Mouse (Mus musculus): ENCODE measurements around the gene St6gal1. TPM values are rescaled to one million over a fixed set of nuclear protein-coding genes. Genes with fewer than 3 reads are reported as not detected.
A peak's percentile ranks its signal among the peaks of the same experiment; 100 is the strongest.

The St6gal1 gene
- polyA plus RNA-seq, 1 experiment from 2014 or later, result 34.9 TPM

DNA sequence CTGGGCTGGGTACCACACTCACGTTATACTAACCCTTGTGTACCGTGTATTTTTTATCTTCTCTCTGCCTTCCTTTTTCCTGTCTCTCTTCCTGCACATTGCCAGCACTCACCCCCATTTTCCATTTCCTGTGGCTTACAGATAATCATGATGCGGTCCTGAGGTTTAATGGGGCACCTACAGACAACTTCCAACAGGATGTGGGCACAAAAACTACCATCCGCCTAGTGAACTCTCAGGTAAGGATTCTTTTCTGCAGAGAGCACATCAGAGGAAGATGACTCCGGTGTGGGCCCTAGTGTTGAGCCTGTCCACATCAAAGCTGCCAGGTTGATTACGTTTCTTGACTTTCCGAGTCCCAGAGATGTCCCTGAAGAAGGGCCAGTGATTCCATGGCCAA lies 103.7 kb downstream of the St6gal1 start:
- Histone ChIP-seq H3K9ac (replicated peaks; ENCODE audit: low read length) (no peak overlapping the region), H3K4me1 (ENCODE audit: control insufficient read depth, insufficient read depth, low read length) (no peaks in the 10 kb centered on the region), H3K27ac (replicated peaks; ENCODE audit: low read depth, low read length) (no peak overlapping the region), H3K4me3 (ENCODE audit: low read depth, low read length) (no peak overlapping the region), H3K9me3 (replicated peaks; ENCODE audit: control insufficient read depth, low read length) (no peaks in the 10 kb centered on the region), H3K4me2 (ENCODE audit: low read depth, low read length) (no peak overlapping the region), H3K36me3 (replicated peaks; ENCODE audit: control insufficient read depth, insufficient read depth, low read depth, low read length) (no peaks in the 10 kb centered on the region), H3K27me3 (ENCODE audit: control insufficient read depth, insufficient read depth, low read length) (no peaks in the 10 kb centered on the region)
- ATAC-seq (replicated peaks; ENCODE audit: insufficient number of reproducible peaks, low FRiP score, low TSS enrichment, low read depth), result no peak
- no peak for DNase-seq (ENCODE audit: low spot score)
- 90% methylated on average over 7 of the region's 7 CpGs for WGBS

DNA sequence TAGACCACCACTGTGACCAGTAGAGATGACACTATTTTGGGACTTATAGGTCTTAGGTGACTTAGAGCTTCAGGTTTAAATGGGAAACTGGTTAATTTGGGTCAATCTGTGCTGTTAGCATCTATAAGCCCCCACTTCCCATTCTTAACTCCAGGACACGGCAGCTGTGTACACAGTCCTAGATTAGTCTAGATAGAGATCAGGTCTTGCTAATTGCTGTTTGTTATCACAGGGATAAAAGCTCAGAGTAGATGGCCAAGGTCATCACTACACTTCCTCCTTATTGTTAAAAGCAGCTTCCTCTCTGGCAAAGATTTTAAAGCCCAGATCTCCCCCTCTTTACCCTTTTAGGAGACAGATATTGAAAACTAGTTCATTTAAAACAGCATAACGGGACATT lies 107.6 kb downstream of the St6gal1 start:
- DNase-seq (ENCODE audit: low spot score) (peak; percentile 30), ATAC-seq (replicated peaks; ENCODE audit: insufficient number of reproducible peaks, low FRiP score, low TSS enrichment, low read depth) (no peak)
- H3K36me3 ChIP-seq (replicated peaks; ENCODE audit: control insufficient read depth, insufficient read depth, low read depth, low read length), result no peaks in the 10 kb centered on the region

DNA sequence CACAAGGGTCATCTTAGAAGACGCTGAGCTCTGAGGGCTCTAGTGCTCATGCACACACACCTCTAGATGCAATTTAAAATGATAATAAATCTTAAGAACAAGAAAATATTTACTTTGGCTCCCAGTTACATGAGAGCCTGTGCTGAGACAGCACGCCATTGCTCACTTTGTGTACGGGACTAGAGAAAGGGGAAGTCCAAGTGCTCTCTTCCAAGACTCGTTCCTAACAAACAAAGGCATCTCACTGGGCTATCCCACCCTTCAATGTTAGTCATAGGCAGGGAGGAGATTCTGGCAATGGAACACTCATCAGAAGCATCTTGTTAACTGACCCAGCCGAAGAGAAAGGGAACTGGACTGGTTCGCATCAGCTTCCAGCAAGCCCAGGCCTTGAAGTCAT lies 108.1 kb downstream of the St6gal1 start:
- no peaks in the 10 kb centered on the region for H3K36me3 ChIP-seq (replicated peaks; ENCODE audit: control insufficient read depth, insufficient read depth, low read depth, low read length)
- no peak overlapping the region for H3K9ac ChIP-seq (replicated peaks; ENCODE audit: low read length)
- no peaks in the 10 kb centered on the region for H3K9me3 ChIP-seq (replicated peaks; ENCODE audit: control insufficient read depth, low read length)
- no peak overlapping the region for H3K27ac ChIP-seq (replicated peaks; ENCODE audit: low read depth, low read length)
- 79% methylated on average over 6 of the region's 6 CpGs for WGBS
- ATAC-seq (replicated peaks; ENCODE audit: insufficient number of reproducible peaks, low FRiP score, low TSS enrichment, low read depth) (no peak), DNase-seq (ENCODE audit: low spot score) (no peak)
- H3K4me1 ChIP-seq (ENCODE audit: control insufficient read depth, insufficient read depth, low read length), result no peaks in the 10 kb centered on the region
- no peak overlapping the region for H3K4me2 ChIP-seq (ENCODE audit: low read depth, low read length)
- H3K4me3 ChIP-seq (ENCODE audit: low read depth, low read length), result no peak overlapping the region
- no peaks in the 10 kb centered on the region for H3K27me3 ChIP-seq (ENCODE audit: control insufficient read depth, insufficient read depth, low read length)

More for the DNA sequence above, 107.6 kb downstream of the St6gal1 start:
- Histone ChIP-seq H3K27me3 (ENCODE audit: control insufficient read depth, insufficient read depth, low read length) (no peaks in the 10 kb centered on the region), H3K9ac (replicated peaks; ENCODE audit: low read length) (no peak overlapping the region), H3K27ac (replicated peaks; ENCODE audit: low read depth, low read length) (no peak overlapping the region), H3K9me3 (replicated peaks; ENCODE audit: control insufficient read depth, low read length) (no peaks in the 10 kb centered on the region), H3K4me2 (ENCODE audit: low read depth, low read length) (no peak overlapping the region), H3K4me1 (ENCODE audit: control insufficient read depth, insufficient read depth, low read length) (no peaks in the 10 kb centered on the region), H3K4me3 (ENCODE audit: low read depth, low read length) (no peak overlapping the region)
- WGBS, result 53% methylated on average over 2 of the region's 2 CpGs

DNA sequence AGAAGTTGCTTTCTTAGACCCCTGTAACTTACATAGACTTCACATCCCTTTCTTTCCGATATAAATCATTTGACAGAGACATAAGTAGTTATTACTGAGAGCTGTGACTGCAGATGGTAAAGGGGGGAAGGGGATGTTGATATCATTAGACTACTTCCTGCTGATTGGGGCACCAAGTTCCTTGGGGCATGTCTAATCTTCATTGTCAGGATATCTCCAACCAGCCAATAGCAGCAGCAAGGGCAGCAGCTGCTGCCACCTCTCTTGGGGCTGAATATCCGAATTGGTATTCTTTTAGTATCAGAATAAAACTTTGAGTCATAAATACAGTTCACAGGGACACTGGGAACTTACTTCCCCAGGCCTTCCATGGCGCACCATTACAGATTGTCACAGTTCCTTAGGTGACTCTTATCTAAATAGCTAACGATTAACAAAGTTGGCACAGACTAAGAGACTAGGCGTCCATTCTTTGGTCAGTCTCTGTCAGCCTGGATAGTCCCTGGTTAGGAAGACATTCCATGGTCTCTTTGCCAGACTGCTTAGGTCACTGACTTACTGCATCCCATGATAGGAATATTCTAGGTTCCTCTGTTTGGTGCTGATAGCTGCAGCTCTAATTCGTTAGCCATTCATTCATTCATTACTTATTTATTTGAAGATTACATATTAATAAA lies 109.5 kb downstream of the St6gal1 start:
- Histone ChIP-seq H3K4me2 (ENCODE audit: low read depth, low read length) (no peak overlapping the region), H3K27me3 (ENCODE audit: control insufficient read depth, insufficient read depth, low read length) (no peaks in the 10 kb centered on the region), H3K4me1 (ENCODE audit: control insufficient read depth, insufficient read depth, low read length) (no peaks in the 10 kb centered on the region), H3K27ac (replicated peaks; ENCODE audit: low read depth, low read length) (no peak overlapping the region), H3K4me3 (ENCODE audit: low read depth, low read length) (no peak overlapping the region), H3K9ac (replicated peaks; ENCODE audit: low read length) (no peak overlapping the region), H3K9me3 (replicated peaks; ENCODE audit: control insufficient read depth, low read length) (no peaks in the 10 kb centered on the region), H3K36me3 (replicated peaks; ENCODE audit: control insufficient read depth, insufficient read depth, low read depth, low read length) (no peaks in the 10 kb centered on the region)
- DNase-seq (ENCODE audit: low spot score) (no peak), ATAC-seq (replicated peaks; ENCODE audit: insufficient number of reproducible peaks, low FRiP score, low TSS enrichment, low read depth) (no peak)
- WGBS, result 89% methylated on average over 6 of the region's 6 CpGs

DNA sequence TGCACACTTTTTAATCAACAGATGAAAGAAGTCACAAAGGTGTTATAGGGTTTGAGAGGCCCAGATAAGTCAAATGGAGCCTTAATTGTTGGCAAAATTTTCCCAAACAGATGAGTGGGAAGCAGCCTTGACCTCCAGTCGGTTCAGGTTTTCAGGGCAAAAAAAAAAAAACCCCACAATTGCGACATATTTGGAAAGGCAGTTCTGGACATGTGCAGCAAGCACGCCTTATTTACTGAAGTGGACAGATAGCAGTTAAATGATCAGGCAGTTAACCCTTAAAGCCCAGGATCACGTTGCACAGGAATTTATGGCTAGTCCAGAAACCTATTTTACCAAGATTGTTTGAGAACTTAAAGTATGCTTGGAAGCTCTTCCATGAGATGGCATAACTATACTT lies 112.8 kb downstream of the St6gal1 start:
- no peak overlapping the region for H3K27ac ChIP-seq (replicated peaks; ENCODE audit: low read depth, low read length)
- ATAC-seq (replicated peaks; ENCODE audit: insufficient number of reproducible peaks, low FRiP score, low TSS enrichment, low read depth) (no peak), DNase-seq (ENCODE audit: low spot score) (no peak)
- no peaks in the 10 kb centered on the region for H3K36me3 ChIP-seq (replicated peaks; ENCODE audit: control insufficient read depth, insufficient read depth, low read depth, low read length)
- no peak overlapping the region for H3K4me3 ChIP-seq (ENCODE audit: low read depth, low read length)
- H3K4me1 ChIP-seq (ENCODE audit: control insufficient read depth, insufficient read depth, low read length), result no peaks in the 10 kb centered on the region
- H3K9ac ChIP-seq (replicated peaks; ENCODE audit: low read length), result no peak overlapping the region
- no peaks in the 10 kb centered on the region for H3K27me3 ChIP-seq (ENCODE audit: control insufficient read depth, insufficient read depth, low read length)
- no peaks in the 10 kb centered on the region for H3K9me3 ChIP-seq (replicated peaks; ENCODE audit: control insufficient read depth, low read length)
- H3K4me2 ChIP-seq (ENCODE audit: low read depth, low read length), result no peak overlapping the region
- WGBS, result 65% methylated on average over 4 of the region's 4 CpGs

DNA sequence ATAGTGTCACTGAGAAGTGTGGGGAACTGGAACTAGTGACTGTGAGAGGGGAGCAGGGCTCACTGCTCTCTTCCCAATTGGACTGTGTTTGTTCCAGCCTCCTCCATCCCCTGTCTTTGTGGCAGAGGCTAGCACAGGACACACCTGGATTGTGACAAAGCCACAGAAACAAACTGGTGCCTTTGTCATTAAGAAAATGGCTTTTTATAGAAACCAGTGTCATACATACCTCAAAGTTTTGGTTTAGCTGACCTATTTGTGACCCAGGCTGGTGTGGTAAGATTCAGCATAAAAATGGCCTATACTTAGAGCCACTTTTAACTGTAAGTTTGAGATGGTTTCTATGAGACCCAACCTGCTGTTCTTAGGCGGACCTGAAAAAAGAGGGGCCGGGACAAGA lies 116.7 kb downstream of the St6gal1 start:
- Histone ChIP-seq H3K36me3 (replicated peaks; ENCODE audit: control insufficient read depth, insufficient read depth, low read depth, low read length) (no peaks in the 10 kb centered on the region), H3K27ac (replicated peaks; ENCODE audit: low read depth, low read length) (no peak overlapping the region), H3K27me3 (ENCODE audit: control insufficient read depth, insufficient read depth, low read length) (no peaks in the 10 kb centered on the region), H3K9ac (replicated peaks; ENCODE audit: low read length) (no peak overlapping the region), H3K4me1 (ENCODE audit: control insufficient read depth, insufficient read depth, low read length) (no peaks in the 10 kb centered on the region), H3K4me2 (ENCODE audit: low read depth, low read length) (no peak overlapping the region), H3K4me3 (ENCODE audit: low read depth, low read length) (no peak overlapping the region), H3K9me3 (replicated peaks; ENCODE audit: control insufficient read depth, low read length) (no peaks in the 10 kb centered on the region)
- 96% methylated on average over 2 of the region's 2 CpGs for WGBS
- ATAC-seq (replicated peaks; ENCODE audit: insufficient number of reproducible peaks, low FRiP score, low TSS enrichment, low read depth) (no peak), DNase-seq (ENCODE audit: low spot score) (no peak)

DNA sequence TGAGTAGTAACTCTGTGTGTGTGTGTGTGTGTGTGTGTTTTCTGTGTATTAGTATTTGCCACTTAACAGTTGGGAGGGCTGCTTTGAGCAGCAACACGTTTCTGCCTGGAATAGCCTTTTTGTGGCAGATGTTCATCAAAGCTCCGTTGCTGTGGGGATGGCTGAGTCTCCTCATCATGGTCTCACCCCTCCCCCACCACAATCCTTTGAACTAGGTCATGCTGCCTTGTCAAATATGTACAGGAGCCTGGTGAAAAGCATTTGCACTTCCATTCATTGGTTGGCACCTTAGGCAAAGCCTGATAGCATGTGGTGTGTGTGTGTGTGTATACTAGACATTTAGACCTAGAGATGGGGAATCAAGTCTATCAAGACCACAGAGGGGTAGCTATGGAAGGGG lies 126.3 kb downstream of the St6gal1 start:
- Histone ChIP-seq H3K4me2 (ENCODE audit: low read depth, low read length) (no peak overlapping the region), H3K9me3 (replicated peaks; ENCODE audit: control insufficient read depth, low read length) (no peaks in the 10 kb centered on the region), H3K4me3 (ENCODE audit: low read depth, low read length) (no peak overlapping the region), H3K4me1 (ENCODE audit: control insufficient read depth, insufficient read depth, low read length) (no peaks in the 10 kb centered on the region), H3K27ac (replicated peaks; ENCODE audit: low read depth, low read length) (no peak overlapping the region), H3K9ac (replicated peaks; ENCODE audit: low read length) (no peak overlapping the region), H3K36me3 (replicated peaks; ENCODE audit: control insufficient read depth, insufficient read depth, low read depth, low read length) (no peaks in the 10 kb centered on the region; the same call in 1 of the 2 replicates), H3K27me3 (ENCODE audit: control insufficient read depth, insufficient read depth, low read length) (no peaks in the 10 kb centered on the region)
- ATAC-seq (replicated peaks; ENCODE audit: insufficient number of reproducible peaks, low FRiP score, low TSS enrichment, low read depth) (no peak), DNase-seq (ENCODE audit: low spot score) (peak; percentile 9)
- 39% methylated on average over 2 of the region's 2 CpGs for WGBS

DNA sequence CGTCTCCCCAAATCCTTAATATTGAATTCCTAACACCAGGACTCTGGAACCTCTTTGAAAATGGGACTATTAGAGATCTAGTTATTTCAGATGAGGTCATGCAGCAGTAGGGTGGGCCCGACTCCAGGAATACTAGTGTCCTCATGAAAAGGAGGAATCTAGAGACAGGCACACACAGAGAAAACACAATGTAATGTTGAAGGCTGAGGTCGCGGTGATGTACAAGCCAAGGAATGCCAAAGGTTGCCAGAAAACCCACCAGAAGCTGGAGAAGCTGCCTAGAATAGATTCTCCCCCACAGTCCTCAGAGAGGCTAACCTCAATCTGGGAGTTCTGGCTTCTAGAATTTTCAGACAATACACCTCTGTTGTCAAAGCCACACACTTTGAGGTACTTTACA lies 136.5 kb downstream of the St6gal1 start:
- no peaks in the 10 kb centered on the region; the same call in 1 of the 2 replicates for H3K36me3 ChIP-seq (replicated peaks; ENCODE audit: control insufficient read depth, insufficient read depth, low read depth, low read length)
- H3K4me2 ChIP-seq (ENCODE audit: low read depth, low read length), result no peak overlapping the region
- no peak overlapping the region for H3K4me3 ChIP-seq (ENCODE audit: low read depth, low read length)
- no peak for ATAC-seq (replicated peaks; ENCODE audit: insufficient number of reproducible peaks, low FRiP score, low TSS enrichment, low read depth)
- no peak overlapping the region for H3K27ac ChIP-seq (replicated peaks; ENCODE audit: low read depth, low read length)
- H3K9ac ChIP-seq (replicated peaks; ENCODE audit: low read length), result no peak overlapping the region
- 89% methylated on average over 4 of the region's 4 CpGs for WGBS
- no peaks in the 10 kb centered on the region for H3K9me3 ChIP-seq (replicated peaks; ENCODE audit: control insufficient read depth, low read length)
- no peaks in the 10 kb centered on the region for H3K27me3 ChIP-seq (ENCODE audit: control insufficient read depth, insufficient read depth, low read length)
- no peak for DNase-seq (ENCODE audit: low spot score)
- H3K4me1 ChIP-seq (ENCODE audit: control insufficient read depth, insufficient read depth, low read length), result no peaks in the 10 kb centered on the region

Measured in embryonic facial prominence, embryonic 11.5 days (tissue).